Mouse (Mus musculus): Measurements from ENCODE around the gene App.

Gene App

GRCm38 (mm10) chr16:85012695-85013094 is 160.9 kb downstream of the App start:
- no peak for DNase-seq

- no peak for DNase-seq
Observed at GRCm38 (mm10) chr16:85012172-85012571, 161.4 kb downstream of the App start.

GRCm38 (mm10) chr16:85010651-85011050 is 162.9 kb downstream of the App start:
- no peak for DNase-seq

GRCm38 (mm10) chr16:85008866-85009645 is 164.5 kb downstream of the App start:
- DNase-seq = no peak

- no peak for DNase-seq
Observed at GRCm38 (mm10) chr16:85001939-85002556, 171.5 kb downstream of the App start.

GRCm38 (mm10) chr16:85000304-85000703 is 173.3 kb downstream of the App start:
- no peak for DNase-seq

GRCm38 (mm10) chr16:84997551-84997950 is 176.0 kb downstream of the App start:
- no peak for DNase-seq

- DNase-seq = no peak
Observed at GRCm38 (mm10) chr16:84995441-84995867, 178.1 kb downstream of the App start.

GRCm38 (mm10) chr16:84992888-84993287 is 180.7 kb downstream of the App start:
- no peak for DNase-seq

GRCm38 (mm10) chr16:84991011-84991410 is 182.6 kb downstream of the App start:
- no peak for DNase-seq

- no peak for DNase-seq
Observed at GRCm38 (mm10) chr16:84989938-84990337, 183.6 kb downstream of the App start.

GRCm38 (mm10) chr16:84989476-84989875 is 184.1 kb downstream of the App start:
- no peak for DNase-seq

GRCm38 (mm10) chr16:84987724-84988287 is 185.8 kb downstream of the App start:
- no peak for DNase-seq

- DNase-seq = no peak
Observed at GRCm38 (mm10) chr16:84986016-84986631, 187.4 kb downstream of the App start.

- no peak for DNase-seq
Observed at GRCm38 (mm10) chr16:84985340-84985739, 188.2 kb downstream of the App start.

- DNase-seq = no peak
Observed at GRCm38 (mm10) chr16:84983428-84983827, 190.1 kb downstream of the App start.

- no peak for DNase-seq
Observed at GRCm38 (mm10) chr16:84982589-84982988, 191.0 kb downstream of the App start.

GRCm38 (mm10) chr16:84978589-84978988 is 195.0 kb downstream of the App start:
- DNase-seq = no peak

- no peak for DNase-seq
Observed at GRCm38 (mm10) chr16:84974176-84974518, 199.4 kb downstream of the App start.

GRCm38 (mm10) chr16:84973446-84974175 is 200.0 kb downstream of the App start:
- no peak for DNase-seq

GRCm38 (mm10) chr16:84971535-84972330 is 201.8 kb downstream of the App start:
- DNase-seq = no peak

GRCm38 (mm10) chr16:84969026-84969425 is 204.5 kb downstream of the App start:
- no peak for DNase-seq

Measured in B cell, adult 2 months (primary cell).